Mouse (Mus musculus): ENCODE measurements at regions not wholly inside any gene's neighbourhood (a gene's known extent, or its start where the extent isn't known, plus 50 kb on each side); places are given as distances from the start of the nearest gene placed in this dataset.

DNA sequence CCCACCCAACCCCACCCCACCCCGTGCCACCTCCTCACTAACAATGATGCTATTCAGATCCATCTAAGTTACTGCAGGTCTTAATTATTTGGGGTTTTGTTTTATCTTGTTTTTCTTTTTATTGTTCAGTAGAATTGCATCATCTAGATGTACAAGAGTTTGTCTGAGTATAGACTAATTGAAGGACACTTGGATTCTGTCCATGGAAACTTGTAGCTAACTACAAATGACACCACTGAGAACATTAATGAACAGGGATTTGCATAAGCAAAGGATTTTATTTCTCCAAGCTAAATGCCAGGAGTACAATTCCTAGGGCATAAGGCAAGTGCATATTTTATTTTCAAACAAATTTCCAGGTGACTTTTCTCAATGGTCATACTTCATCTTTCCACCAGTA lies 318.4 kb upstream of the Slc7a11 start:
- DNase-seq, result no peak

DNA sequence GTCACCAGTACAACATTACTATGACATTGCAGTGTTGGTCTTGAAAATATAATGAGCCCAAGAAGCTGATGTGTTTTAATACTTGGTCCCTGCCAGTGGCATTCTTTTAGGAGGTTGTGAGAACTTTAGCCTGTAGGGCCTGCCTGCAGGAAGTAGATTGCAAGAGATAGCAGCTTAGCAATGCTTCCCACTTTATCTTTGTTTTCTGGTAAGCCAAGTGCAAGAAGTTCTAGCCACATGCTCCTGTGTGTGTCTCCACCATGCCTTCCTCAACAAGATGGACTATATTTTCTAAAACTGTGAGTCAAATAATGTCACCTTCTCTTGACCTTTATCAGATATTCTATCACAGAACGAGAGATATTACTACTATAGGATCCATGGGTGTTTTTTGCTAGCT lies 314.7 kb upstream of the Slc7a11 start:
- no peak for DNase-seq

DNA sequence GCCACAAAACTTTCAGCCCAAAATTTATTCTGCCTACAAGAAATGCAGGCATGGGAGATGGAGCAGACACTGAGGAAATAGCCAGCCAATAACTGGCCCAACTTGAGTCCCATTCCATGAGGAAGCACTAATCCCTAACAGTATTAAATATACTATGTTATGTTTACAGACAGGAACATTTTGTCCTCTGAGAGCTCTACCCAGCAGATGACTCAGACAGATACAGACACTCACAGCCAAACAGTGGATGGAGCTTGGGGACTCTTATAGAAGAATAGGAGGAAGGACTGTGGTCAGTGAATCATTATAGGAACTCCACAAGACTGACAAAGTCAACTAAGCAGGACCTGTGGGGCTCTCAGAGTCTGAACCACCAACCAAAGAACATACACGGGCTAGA lies 293.8 kb upstream of the Slc7a11 start:
- no peak for DNase-seq

GRCm38 (mm10) chr3:50719035-50719434 lies 275.6 kb upstream of the Slc7a11 start:
- DNase-seq, result no peak

DNA sequence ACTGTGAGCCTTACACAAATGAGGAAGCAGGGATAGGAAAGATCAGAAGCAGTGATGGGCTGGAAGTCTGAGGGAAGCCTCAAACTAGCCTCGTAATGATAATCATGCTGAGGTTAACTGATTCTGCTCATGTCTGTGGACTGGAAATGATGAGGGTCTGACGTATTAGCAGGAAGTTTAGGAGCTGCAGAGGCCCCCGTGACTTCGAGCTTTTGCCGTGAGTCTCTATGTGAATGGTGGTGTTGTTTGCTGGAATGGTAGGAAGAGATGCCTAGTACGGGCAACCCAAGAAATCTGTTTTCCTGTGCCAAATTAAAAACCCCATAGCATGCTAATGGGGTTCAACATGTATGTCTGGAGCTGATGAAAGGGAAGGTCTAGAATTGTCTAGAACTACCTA lies 270.0 kb upstream of the Slc7a11 start:
- no peak for DNase-seq

DNA sequence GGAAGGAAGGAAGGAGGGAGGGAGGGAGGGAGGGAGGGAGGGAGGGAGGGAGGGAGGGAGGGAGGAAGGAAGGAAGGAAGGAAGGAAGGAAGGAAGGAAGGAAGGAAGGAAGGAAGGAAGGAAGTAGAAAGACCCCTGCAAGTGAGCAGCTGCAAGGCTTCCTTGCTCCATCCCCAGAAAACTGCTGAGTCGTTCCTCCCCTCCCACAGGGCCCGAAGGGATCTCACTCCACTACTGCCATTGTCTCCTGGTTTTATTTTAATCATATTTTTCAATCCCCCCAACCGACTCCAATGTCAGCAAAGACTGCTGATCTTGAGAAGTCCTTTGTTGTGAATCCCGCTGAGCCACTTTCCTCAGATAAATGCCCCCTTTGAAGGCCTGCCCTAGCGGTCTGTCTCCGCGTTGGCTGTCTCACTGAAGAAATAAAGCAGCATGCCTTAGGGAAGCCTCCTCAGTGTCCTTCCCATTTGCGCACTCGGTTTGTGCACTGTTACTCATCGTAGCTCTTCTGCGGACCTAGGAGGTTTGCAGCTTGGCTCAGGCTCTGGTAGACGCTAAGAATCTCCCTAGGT lies 266.1 kb upstream of the Slc7a11 start:
- DNase-seq, result no peak

DNA sequence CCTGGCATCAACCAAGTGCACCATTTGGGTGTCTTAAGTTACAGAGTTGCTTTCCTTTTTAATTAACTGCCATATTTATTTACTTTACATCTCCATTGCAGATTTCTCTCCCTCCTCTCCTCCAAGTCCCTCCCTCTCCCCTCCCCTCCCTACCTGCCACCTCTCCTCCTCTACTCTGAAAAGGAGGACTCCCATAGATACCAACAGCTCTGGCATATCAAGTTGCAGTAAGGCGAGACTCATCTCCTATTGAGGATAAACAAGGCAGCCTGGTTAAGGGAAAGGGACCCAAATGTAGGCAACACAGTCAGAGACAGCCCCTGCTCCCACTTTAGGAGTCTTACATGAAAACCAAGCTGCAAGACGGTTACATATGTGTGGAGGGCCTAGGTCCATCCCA lies 263.3 kb upstream of the Slc7a11 start:
- no peak for DNase-seq

GRCm38 (mm10) chr3:50694904-50695680 lies 251.7 kb upstream of the Slc7a11 start:
- DNase-seq, result no peak

- DNase-seq, result no peak
Observed at GRCm38 (mm10) chr3:50694497-50694896, 251.1 kb upstream of the Slc7a11 start.

GRCm38 (mm10) chr3:50692306-50692705 lies 248.9 kb upstream of the Slc7a11 start:
- DNase-seq, result no peak

DNA sequence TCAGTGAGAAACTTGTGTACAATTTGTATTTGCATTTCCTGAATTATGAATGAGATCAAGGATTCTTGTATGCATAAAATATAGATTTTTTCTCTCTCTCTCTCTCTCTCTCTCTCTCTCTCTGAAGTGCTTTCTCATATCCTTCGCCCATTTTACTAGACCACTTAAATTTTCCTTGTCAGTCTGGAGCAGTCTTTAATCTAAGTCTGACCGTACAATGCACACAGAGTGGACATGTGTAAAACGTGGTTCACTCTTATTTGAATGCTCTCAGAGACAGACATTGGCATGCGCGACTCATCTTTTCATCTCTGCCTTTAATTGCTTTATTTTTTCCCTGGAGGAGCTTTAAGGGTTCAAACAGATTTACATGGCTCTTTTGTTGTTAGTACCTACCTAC lies 247.3 kb upstream of the Slc7a11 start:
- DNase-seq, result no peak

- no peak for DNase-seq
Observed at GRCm38 (mm10) chr3:50689375-50689774, 246.0 kb upstream of the Slc7a11 start.

DNA sequence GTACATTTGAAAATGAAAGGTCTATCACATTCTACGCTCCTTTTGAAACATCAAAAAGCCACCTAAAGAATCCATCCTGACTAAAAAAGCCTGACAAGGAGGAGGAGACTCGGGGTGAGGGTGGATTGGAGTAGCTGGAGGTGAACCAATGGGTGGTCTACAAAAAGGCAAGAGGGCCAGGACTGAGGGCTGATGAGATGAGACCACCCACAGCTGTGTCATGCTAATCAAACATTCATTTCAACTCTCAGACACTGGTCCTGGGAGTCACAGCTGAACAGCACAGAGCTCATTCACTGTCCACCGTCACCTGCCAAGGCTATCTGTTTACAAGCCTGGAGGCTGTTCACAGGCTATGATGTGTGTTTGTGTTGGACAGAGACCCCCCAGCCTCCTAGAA lies 244.3 kb upstream of the Slc7a11 start:
- DNase-seq, result no peak

DNA sequence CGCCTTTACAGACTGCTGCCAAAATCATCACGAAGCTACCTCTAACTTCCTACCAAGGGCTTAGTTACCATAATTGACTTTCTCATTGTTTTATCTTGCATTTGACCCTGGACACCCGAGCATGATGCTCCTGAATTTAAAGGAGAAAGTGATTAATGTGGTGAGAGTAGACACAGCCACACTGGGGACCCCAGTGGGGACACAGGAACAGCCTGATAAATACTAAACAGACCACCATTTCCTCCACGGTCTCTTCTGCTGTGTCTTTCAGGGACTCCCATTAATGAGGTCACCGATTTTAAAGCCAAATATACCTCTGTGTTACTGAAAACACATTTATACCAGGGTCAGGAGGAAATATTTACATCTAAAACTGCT lies 235.2 kb upstream of the Slc7a11 start:
- no peak for DNase-seq

DNA sequence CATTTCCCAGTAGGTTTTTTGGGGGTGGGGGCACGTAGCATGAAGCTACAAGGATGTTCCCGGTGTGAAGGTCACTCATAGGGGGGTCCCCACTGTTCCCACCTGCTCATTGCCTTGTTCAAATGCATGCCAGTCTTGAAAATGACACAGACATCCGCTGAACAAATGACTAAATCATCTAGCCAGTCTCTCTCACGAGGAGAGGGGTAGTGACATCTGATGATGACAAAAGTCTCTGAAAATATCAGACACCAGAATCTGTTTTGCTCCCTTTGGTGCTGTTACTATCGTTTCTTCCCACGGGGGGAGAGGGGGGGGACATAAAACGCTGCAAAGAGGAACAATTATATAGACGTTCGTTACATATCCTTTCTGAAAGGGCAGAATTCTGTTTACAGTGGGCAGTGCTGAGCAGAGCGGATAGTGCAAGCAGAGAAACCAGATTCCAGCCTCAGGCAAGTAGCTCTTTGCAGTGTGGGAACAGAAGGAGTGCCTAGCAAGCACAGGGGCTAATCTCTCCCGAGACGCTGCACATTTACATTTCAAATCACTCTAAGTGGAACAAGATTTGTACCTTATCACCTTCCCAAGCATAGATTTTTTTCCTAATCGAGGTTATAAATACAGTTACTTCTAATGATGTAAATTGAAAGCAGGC lies 234.7 kb upstream of the Slc7a11 start:
- no peak for DNase-seq

- no peak for DNase-seq
Observed at GRCm38 (mm10) chr3:50675769-50676168, 232.4 kb upstream of the Slc7a11 start.

DNA sequence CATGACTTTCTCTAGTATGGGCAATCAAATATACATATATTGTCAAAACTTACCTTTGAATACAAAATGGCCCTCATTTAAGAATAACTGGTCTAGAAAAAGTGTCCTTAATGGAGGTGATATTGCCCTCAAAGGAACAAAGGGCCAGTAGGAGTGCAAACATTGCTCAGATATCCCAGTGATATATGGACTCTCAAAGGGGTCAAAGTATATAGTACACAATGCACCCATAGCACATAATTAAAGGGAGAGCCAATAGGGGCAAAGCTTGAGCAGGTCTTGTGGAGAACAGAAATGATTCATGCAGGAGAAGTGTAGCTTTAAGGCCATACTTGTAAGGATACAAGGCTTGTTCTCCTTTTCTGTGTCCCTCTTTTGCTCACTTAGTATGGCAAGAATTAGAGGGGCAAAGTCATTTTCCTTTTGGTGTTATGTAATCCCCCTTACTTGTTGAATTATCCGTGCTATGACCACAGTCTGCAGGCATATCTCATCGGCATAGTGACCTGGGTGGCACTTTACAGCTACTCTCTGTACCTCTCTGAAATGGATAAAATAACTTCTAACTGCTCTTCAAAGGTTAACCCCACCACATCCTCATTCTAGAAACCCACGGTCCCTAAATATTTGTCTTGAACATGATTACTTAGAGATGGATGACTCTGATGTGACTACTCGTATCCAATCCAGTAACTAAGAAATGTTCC lies 231.6 kb upstream of the Slc7a11 start:
- no peak for DNase-seq

DNA sequence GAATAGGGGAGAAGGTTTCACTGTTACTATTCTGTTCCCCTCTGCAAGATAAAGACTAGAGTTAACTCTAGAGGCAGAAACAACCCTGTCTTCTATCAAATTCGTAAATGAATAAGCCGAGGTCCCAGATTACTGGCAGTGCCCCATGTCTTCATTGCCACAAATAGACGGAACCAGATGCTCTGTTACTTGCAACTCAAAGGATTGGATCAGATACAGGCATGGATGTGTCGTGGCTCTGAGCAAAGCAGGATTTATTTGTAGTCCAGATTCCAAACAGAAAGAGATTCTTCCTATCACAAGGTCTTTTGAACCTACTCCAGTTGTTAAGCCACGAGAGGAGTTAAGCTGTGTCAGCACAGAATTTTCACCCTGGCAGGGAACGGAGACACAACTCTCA lies 221.9 kb upstream of the Slc7a11 start:
- DNase-seq, result no peak

DNA sequence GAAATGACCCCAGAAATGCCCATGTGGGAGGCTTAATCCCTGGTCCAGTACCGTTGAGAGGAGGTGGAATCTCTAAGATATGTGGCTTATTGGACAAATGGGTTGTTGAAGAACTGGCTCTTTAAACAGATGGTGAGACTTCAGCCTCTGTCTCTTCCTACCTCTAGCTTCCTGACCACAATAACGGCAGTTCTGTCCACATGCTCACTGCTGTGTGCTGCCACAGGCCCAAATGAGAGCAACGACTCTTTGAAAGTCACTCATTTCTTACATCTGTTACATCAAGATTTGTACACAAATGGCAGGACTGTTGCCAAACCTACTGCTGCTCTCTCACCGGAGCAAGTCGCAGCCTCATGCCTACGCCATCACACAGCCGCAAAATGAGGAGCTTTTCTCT lies 217.6 kb upstream of the Slc7a11 start:
- no peak for DNase-seq

GRCm38 (mm10) chr3:50660566-50660965 lies 217.2 kb upstream of the Slc7a11 start:
- DNase-seq, result no peak

GRCm38 (mm10) chr3:50657890-50658289 lies 214.5 kb upstream of the Slc7a11 start:
- DNase-seq, result no peak

DNA sequence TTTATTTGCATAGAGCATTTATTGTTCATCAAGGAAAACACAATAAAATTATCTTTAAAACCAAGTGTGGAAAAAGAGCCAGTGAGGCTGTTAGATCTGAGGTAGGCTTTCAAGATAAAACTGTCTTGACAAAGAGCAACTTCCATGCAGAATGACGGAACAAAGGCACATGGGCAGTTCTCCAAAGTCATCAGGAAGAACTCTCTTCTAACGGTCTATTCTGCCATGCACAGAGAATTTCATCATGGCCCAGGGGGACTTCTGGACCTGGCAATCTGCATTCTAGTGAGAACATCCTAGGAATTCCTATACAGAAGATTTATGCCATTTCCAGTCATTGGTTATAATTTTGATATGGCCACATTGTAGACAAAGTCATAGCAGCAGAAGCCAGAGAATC lies 211.0 kb upstream of the Slc7a11 start:
- no peak for DNase-seq

DNA sequence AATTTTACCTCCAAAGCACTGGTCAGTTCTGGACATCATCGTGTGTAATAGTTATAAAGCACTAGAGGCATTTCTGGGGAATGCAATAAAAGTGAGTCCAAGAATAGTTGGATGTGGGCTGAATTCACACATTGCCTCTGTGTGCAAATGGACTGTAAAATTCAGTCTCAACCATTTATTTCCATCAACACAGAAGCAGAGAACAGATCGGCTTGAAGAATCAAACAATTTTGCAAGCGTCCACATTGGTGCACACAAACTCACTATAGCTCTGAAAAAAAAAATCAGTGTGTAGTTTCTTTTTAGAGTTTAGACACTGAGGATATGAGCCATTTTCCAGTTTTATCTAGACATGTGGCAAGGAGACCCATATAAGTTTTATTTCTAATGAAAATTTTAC lies 208.9 kb upstream of the Slc7a11 start:
- DNase-seq, result no peak

GRCm38 (mm10) chr3:50643068-50643467 lies 199.7 kb upstream of the Slc7a11 start:
- DNase-seq, result no peak
